In genomic region chr7:121489401-121489800, GRCm38 (mm10) we compare ENCODE assay signal across 17 mouse cellular contexts.
A peak's percentile ranks its signal among the peaks of the same experiment; 100 is the strongest.
DNase-seq lines count a peak whose midpoint lies in the region.
"Had no signal": no experiment of that assay in that cellular context is flagged by ENCODE, and none has a peak within 500 bp of the region (broad histone marks: within the 10 kb centered on the region; RNA-seq: fewer than 3 reads in every experiment).

No protein-coding gene starts in this region.

- peak; percentile 28 for DNase-seq in kidney, adult 11 months
- DNase-seq in kidney, postnatal 10 days: no peak
- DNase-seq in left cerebral cortex, adult 18-20 months (ENCODE audit: low spot score in 2 of 2): peak; percentile 20 to 26
- DNase-seq in left cerebral cortex, adult 11 months (ENCODE audit: low spot score): no peak
- peak; percentile 38 to 60 for DNase-seq in right cerebral cortex, postnatal 10 days (ENCODE audit: low spot score in 2 of 2)
- no peak for DNase-seq in right cerebral cortex, postnatal 14 days
- peak; percentile 63 for DNase-seq in telencephalon, adult 2 months (ENCODE audit: low read depth, low spot score)
- DNase-seq in thymus, postnatal 36 days: no peak
- DNase-seq: adrenal gland, postnatal 10 days; cerebellum, adult 8-10 months; cerebellum, postnatal 36 days; embryo, embryonic 11 days; heart, adult 11 months; layer of hippocampus, postnatal 36 days; lung, adult 18-20 months; lung, postnatal 10 days; thymus, postnatal 14 days had no signal

Comparison
In these comparisons a context has a peak if more than half of its experiments do, and no peak if none do; other contexts are left out.
1. DNase-seq: peak in kidney, adult 11 months (single experiment), left cerebral cortex, adult 18-20 months (2 of 2), right cerebral cortex, postnatal 10 days (2 of 2) and telencephalon, adult 2 months (single experiment); none in kidney, postnatal 10 days (single experiment), left cerebral cortex, adult 11 months (single experiment), right cerebral cortex, postnatal 14 days (single experiment) and thymus, postnatal 36 days (0 of 2).